Mouse (Mus musculus) forebrain, embryonic 14.5 days (tissue): ENCODE measurements around the gene Tmprss9. TPM values are rescaled to one million over a fixed set of nuclear protein-coding genes. Genes with fewer than 3 reads are reported as not detected.
A peak's percentile ranks its signal among the peaks of the same experiment; 100 is the strongest.

Experiments
- ATAC-seq: fragments of 200-750 bp; cut with Nextera tagmentation; 2 replicates; pipeline ENCODE4 v1.8.0; 2017; ENCODE audit warnings: mild to moderate bottlenecking, moderate library complexity
- DNase-seq: peaks from one replicate; pipeline ENCODE4 v3.0.0-alpha.2; 2015; ENCODE audit warnings: low spot score
- H3K27ac ChIP-seq: fragments of 300-500 bp; sonication (generic); 2 replicates; pipeline ENCODE4 v1.5.1; 2014; ENCODE audit warnings: low read depth, mild to moderate bottlenecking, control low read depth, low read length, moderate library complexity
- H3K27me3 ChIP-seq: fragments of 300-500 bp; sonication (generic); replicated peaks from 2 replicates; pipeline ENCODE4 v1.6.1; 2014; ENCODE audit warnings: low read length, control low read depth, mixed read lengths; ENCODE audit not compliant: control insufficient read depth, insufficient read depth
- H3K36me3 ChIP-seq: fragments of 300-500 bp; sonication (generic); 2 replicates; pipeline ENCODE4 v1.6.1; 2014; ENCODE audit warnings: low read length, control low read depth; ENCODE audit not compliant: control insufficient read depth, insufficient read depth
- H3K4me1 ChIP-seq: fragments of 300-500 bp; sonication (generic); 2 replicates; pipeline ENCODE4 v1.6.1; 2014; ENCODE audit warnings: antibody characterized with exemption, low read length, control low read depth; ENCODE audit not compliant: control insufficient read depth, insufficient read depth
- H3K4me2 ChIP-seq: fragments of 300-500 bp; sonication (generic); 2 replicates; pipeline ENCODE4 v1.6.1; 2014; ENCODE audit warnings: mild to moderate bottlenecking, control low read depth, low read length
- H3K4me3 ChIP-seq: fragments of 300-500 bp; sonication (generic); 2 replicates; pipeline ENCODE4 v1.5.1; 2014; ENCODE audit warnings: low read depth, low read length, control low read depth
- H3K9ac ChIP-seq: fragments of 300-500 bp; sonication (generic); 2 replicates; pipeline ENCODE4 v1.6.1; 2014; ENCODE audit warnings: mild to moderate bottlenecking, low read length, control low read depth, moderate library complexity
- H3K9me3 ChIP-seq: fragments of 300-500 bp; sonication (generic); replicated peaks from 2 replicates; pipeline ENCODE4 v1.6.1; 2016; ENCODE audit warnings: low read length, control low read depth, mixed read lengths; ENCODE audit not compliant: control insufficient read depth
- WGBS: fragments of 180-500 bp; shearing (Covaris S2); extraction: QIAGEN DNeasy Blood & Tissue Kit; methylation state at CpG from one replicate; pipeline ENCODE4 v1.1.7; 2014; 5-methylcytosine and 5-hydroxymethylcytosine counted together
- polyA plus RNA-seq: library from polyadenylated mRNA; unstranded; fragments of >200 nt; fragmentation: Nextera tagmentation; extraction: Ambion mirVana; gene quantifications from 2 replicates; pipeline ENCODE4 v1.2.1, GENCODE M21; 2014

Gene Tmprss9
- polyA plus RNA-seq, 1 experiment from 2014 or later: 0.13 TPM

DNA sequence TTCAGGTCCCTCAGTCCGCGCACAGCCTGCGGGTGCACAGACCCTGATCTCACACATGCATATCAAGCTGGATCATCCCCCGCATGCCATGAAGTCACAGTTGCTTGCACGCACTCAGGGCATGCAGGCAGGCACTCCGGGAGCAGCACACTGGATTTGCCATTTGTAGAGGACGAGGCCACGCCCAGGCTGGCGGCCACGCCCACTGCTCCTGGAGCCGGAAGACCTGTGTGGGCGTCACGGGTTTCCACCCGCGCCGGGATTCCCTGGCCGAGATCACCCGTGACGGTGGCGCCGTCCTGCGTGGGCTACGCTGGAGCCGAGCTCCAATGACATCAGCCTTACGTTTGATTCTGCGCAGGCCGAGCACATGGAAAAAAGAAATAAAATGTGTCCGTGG lies 68.0 kb downstream of the Tmprss9 start:
- peak overlapping the region; percentile 36 for H3K4me3 ChIP-seq
- H3K4me1 ChIP-seq: peaks cover 29% of the 10 kb centered on the region
- no peaks in the 10 kb centered on the region for H3K36me3 ChIP-seq
- no peaks in the 10 kb centered on the region for H3K9me3 ChIP-seq
- 0 out of 2 replicates have a peak overlapping the region, but pooled peaks have one; percentile 30 for H3K27ac ChIP-seq
- ATAC-seq (peak; percentile 72), DNase-seq (peak; percentile 86)
- peaks cover 6% of the 10 kb centered on the region for H3K27me3 ChIP-seq
- 5% methylated on average over 28 of the region's 28 CpGs for WGBS
- H3K4me2 ChIP-seq: peak overlapping the region; percentile 70
- peak overlapping the region; percentile 54 for H3K9ac ChIP-seq

DNA sequence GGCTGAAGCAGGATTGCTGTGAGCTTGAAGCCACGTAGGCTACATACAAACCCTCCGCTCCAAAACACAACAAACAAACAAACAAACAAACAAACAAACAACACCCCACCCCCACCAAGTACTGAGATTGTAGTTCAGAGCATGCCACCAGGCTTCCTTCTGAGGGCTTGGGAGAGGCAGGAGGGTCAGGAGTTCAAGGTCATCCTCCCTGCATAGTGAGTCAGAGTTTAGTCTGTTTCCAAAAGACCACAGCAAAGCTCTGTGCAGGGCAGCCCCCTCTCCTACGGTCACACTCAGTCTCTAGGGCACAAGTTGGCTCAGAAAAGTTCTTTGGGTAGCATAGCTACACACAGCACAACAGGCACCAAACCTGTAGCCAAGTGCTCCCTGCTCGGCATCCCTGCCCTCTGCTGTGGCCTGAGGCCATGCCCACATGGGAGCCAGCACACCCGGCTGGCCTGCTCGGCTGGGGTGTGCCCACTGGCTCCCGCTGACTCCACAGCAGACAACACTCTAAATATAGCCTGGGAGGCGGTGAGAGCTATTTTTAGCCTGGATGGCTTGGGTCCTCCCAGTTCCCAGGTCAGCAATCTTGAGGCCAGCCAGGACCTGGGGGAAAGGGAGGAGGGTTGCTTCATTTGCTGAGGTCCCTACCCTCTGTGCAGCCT lies 68.8 kb downstream of the Tmprss9 start:
- Histone ChIP-seq H3K4me3 (peak overlapping the region; percentile 36; the same call in 1 of the 2 replicates), H3K9me3 (no peaks in the 10 kb centered on the region), H3K27ac (no peak overlapping the region), H3K36me3 (no peaks in the 10 kb centered on the region), H3K4me1 (peaks cover 26% of the 10 kb centered on the region), H3K4me2 (peak overlapping the region; percentile 70), H3K9ac (peak overlapping the region; percentile 54), H3K27me3 (peaks cover 5% of the 10 kb centered on the region)
- DNase-seq (no peak), ATAC-seq (no peak)
- 60% methylated on average over 8 of the region's 8 CpGs for WGBS

DNA sequence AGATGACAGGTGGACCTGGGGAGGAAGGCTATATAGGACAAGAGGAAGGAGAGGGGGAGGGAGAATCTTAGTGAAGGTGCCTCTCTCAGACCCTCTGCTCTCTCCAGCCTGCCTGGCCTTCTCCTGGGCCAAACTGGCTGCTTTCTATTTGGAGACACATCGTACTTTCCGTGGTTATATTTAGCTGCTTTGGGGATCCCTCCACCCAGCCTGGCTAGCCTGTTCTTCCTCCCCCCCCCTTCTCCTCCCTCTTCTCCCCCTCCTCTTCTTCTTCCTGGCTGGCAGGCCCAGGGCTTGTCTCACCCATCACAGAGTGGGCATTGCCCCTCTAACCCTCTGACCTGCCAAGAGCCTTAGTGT lies 69.3 kb downstream of the Tmprss9 start:
- no peak for ATAC-seq
- WGBS: 66% methylated on average over 2 of the region's 2 CpGs
- Histone ChIP-seq H3K9ac (no peak overlapping the region), H3K27ac (no peak overlapping the region), H3K4me1 (peaks cover 21% of the 10 kb centered on the region), H3K9me3 (no peaks in the 10 kb centered on the region), H3K27me3 (peaks cover 5% of the 10 kb centered on the region), H3K36me3 (no peaks in the 10 kb centered on the region), H3K4me3 (no peak overlapping the region), H3K4me2 (no peak overlapping the region)
- no peak for DNase-seq

DNA sequence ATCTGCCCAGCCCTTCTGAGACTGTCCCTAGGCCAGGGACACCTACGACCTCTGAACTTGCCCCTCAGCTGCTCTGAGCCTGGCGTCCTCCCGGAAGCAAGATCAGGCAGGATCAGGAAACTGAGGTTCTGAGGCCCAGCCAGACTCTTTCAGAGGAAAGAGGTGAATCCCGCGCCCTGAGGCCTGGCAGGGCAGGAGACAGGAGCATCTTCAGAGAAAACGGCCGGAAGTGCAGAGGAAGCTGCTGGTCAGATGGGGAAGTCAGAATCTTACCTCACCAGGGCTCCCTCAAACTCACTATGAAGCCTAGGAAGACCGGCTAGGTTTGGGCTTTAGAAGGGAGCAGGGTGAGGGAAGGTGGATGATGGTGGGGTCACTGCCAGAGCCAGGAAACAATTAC lies 71.3 kb downstream of the Tmprss9 start:
- ATAC-seq (no peak), DNase-seq (no peak)
- Histone ChIP-seq H3K9me3 (no peaks in the 10 kb centered on the region), H3K9ac (no peak overlapping the region), H3K27ac (no peak overlapping the region), H3K36me3 (no peaks in the 10 kb centered on the region), H3K4me1 (peaks cover 9% of the 10 kb centered on the region), H3K4me3 (no peak overlapping the region), H3K27me3 (no peaks in the 10 kb centered on the region; the same call in 1 of the 2 replicates), H3K4me2 (no peak overlapping the region)
- 72% methylated on average over 8 of the region's 8 CpGs for whole genome bisulfite sequencing

DNA sequence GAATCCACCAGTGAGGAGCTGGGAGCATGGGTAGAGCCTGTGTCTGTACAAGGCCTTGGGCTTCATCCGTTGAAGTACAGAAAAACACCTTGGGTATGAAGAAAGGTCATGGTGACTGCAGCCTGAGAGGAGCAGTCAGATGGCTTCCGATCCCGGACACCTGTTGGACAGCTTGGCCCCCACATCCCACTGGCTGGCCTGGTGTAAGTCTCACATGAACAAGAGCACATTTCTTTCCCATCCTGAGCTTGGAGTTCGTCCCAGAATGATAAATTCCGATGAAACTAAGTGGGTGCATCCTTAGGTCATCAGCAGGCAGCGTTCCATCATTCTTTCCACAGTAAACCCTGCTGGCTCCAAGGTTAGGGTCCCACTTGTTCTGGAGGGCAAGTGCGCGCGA lies 72.1 kb downstream of the Tmprss9 start:
- Histone ChIP-seq H3K36me3 (no peaks in the 10 kb centered on the region), H3K9me3 (no peaks in the 10 kb centered on the region), H3K4me1 (peaks cover 6% of the 10 kb centered on the region; the same call in 1 of the 2 replicates), H3K27ac (no peak overlapping the region), H3K27me3 (no peaks in the 10 kb centered on the region; the same call in 1 of the 2 replicates), H3K4me3 (no peak overlapping the region), H3K9ac (no peak overlapping the region), H3K4me2 (no peak overlapping the region)
- 83% methylated on average over 9 of the region's 9 CpGs for WGBS
- ATAC-seq (no peak), DNase-seq (no peak)

DNA sequence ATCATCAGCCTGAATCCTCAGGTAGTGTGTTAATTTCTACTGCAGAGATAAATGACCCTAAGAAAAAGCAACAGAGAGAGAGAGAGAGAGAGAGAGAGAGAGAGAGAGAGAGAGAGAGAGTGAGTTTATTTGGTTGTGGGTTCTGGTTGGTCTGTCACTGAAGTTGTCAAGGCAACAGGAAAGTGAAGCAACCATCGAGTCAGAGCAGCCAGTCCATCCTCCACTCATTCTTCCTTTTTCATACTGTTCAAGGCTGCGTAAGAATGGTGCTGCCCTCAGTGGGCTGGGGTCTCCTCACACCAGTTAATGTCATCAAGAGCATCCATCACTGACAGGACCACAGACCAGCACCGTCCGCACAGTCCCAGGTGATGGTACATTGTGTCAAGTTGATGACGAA lies 72.6 kb downstream of the Tmprss9 start:
- 92% methylated on average over 5 of the region's 5 CpGs for WGBS
- no peak for ATAC-seq

DNA sequence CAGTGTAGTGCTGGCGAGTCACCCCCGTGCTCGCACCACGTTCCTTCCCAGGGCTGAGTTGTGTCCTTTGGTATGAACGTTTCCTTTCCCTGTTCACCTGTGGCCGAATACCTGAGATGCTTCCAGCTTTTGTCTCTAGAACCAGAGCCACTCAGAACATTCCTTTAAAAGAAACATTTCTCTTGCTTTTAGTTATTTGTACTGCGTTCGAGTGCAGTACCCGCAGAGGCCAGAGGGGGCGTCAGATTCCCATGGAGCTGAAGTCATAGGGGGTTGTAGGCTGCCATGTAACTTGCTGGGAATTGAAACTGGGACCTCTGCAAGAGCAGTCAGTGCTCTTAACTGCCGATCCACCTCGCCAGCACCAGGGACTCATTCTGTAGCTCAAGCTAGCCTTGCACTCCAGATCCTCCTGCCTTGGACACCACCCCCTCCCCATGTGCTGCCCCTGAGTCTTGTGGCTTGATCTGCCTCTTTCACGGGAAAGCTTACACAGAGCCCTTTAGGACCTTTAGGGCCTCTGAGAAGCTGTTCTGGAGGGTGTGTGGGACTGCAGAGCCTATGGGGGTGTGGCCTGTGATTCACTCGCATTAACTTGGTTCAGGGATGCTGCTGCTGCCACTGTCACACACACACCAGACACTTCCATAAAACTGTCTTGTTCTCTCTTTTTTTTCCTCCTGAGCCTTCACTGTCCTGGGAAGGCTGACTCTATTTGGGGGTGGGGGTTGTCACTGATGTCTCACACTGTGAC lies 75.2 kb downstream of the Tmprss9 start:
- no peaks in the 10 kb centered on the region for H3K4me1 ChIP-seq
- ATAC-seq (no peak), DNase-seq (no peak)
- no peaks in the 10 kb centered on the region for H3K9me3 ChIP-seq
- 64% methylated on average over 14 of the region's 14 CpGs for WGBS
- H3K4me3 ChIP-seq: no peak overlapping the region
- H3K36me3 ChIP-seq: no peaks in the 10 kb centered on the region
- no peak overlapping the region for H3K4me2 ChIP-seq
- no peaks in the 10 kb centered on the region for H3K27me3 ChIP-seq
- no peak overlapping the region for H3K27ac ChIP-seq
- no peak overlapping the region for H3K9ac ChIP-seq

More for the DNA sequence above, 72.6 kb downstream of the Tmprss9 start:
- Histone ChIP-seq H3K4me2 (no peak overlapping the region), H3K4me1 (peaks cover 1% of the 10 kb centered on the region; the same call in 1 of the 2 replicates), H3K27ac (no peak overlapping the region), H3K9ac (no peak overlapping the region), H3K27me3 (no peaks in the 10 kb centered on the region), H3K36me3 (no peaks in the 10 kb centered on the region), H3K4me3 (no peak overlapping the region), H3K9me3 (no peaks in the 10 kb centered on the region)
- DNase-seq: no peak

DNA sequence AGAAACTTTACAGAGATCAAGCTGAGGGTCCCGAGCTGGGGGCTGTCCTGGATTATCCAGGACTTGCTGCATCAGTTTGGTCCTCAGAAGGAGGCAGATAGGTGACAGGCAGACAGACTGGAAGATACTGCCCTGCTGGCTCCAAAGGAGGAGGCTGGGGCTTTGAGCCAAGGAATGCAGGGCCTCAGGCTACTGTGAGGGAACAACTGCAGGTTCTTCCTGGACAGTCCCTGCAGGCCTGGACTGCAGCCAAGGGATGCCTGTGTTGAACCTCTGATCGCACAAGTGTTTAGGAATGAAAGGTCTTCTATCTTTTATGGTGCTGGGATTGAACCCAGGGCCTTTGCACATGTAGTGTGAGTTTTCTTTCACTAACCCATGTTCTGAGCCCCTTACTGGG lies 76.2 kb downstream of the Tmprss9 start:
- DNase-seq (no peak), ATAC-seq (no peak)
- 38% methylated on average over 2 of the region's 2 CpGs for WGBS
- Histone ChIP-seq H3K4me1 (no peaks in the 10 kb centered on the region), H3K9me3 (no peaks in the 10 kb centered on the region), H3K4me3 (no peak overlapping the region), H3K27ac (no peak overlapping the region), H3K9ac (no peak overlapping the region), H3K36me3 (no peaks in the 10 kb centered on the region), H3K27me3 (no peaks in the 10 kb centered on the region), H3K4me2 (no peak overlapping the region)

DNA sequence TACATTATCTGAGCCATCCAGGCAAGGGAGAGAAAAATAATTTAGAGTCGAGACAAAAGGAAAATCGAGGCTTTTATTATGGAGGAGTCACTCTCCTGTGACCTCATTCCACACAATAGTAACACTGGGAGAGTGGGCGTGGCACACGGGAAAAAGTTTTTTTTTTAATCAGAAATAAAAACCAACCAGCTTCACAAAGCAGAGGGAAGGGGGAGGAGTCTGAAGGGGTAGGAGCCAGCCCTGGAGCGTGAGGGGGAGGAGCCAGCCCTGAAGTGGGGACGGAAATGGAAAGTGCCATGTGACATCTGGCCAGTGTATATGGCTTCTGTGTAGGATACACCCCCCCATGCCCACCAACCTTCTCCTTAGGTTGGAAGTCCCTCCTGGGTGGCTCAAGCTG lies 76.9 kb downstream of the Tmprss9 start:
- Histone ChIP-seq H3K27me3 (no peaks in the 10 kb centered on the region), H3K4me1 (no peaks in the 10 kb centered on the region), H3K4me3 (no peak overlapping the region), H3K4me2 (no peak overlapping the region), H3K27ac (no peak overlapping the region), H3K9ac (no peak overlapping the region), H3K9me3 (no peaks in the 10 kb centered on the region), H3K36me3 (no peaks in the 10 kb centered on the region)
- ATAC-seq (no peak), DNase-seq (no peak)
- WGBS: 26% methylated on average over 6 of the region's 6 CpGs
